Mouse (Mus musculus) G1E (cell line): ENCODE data around the gene Fhl1.

Experiments
- CTCF ChIP-seq: IDR thresholded peaks from 2 replicates; pipeline ENCODE4 v1.5.1; 2012; ENCODE audit warnings: low read depth, low read length, inconsistent platforms, mixed read lengths
- GATA1 ChIP-seq: IDR thresholded peaks from 2 replicates; pipeline ENCODE4 v1.6.1; 2012; ENCODE audit warnings: borderline replicate concordance, low read length, inconsistent platforms, mixed read lengths
- GATA2 ChIP-seq: IDR thresholded peaks from 2 replicates; pipeline ENCODE4 v1.6.1; 2012; ENCODE audit warnings: low read depth, low read length, inconsistent platforms, borderline replicate concordance
- POLR2AphosphoS5 ChIP-seq: IDR thresholded peaks from 2 replicates; pipeline ENCODE4 v1.6.1; 2012; ENCODE audit warnings: low read depth, low read length, inconsistent platforms; ENCODE audit not compliant: insufficient replicate concordance

- TF ChIP-seq CTCF (no peak), GATA2 (no peak), GATA1 (no peak), POLR2AphosphoS5 (no peak)
These were observed 55.9 kb downstream of the Fhl1 start for GRCm38 (mm10) chrX:56787486-56787885.
